Mouse (Mus musculus) kidney, postnatal 0 days (tissue): ENCODE measurements around the gene Pkdcc. TPM values are rescaled to one million over a fixed set of nuclear protein-coding genes. Genes with fewer than 3 reads are reported as not detected.

Experiments used
- ATAC-seq: fragments of 200-750 bp; cut with Nextera tagmentation; replicated peaks from 2 replicates; pipeline ENCODE4 v1.8.0; 2017; ENCODE audit warnings: low read depth, moderate number of reproducible peaks, moderate TSS enrichment, moderate library complexity; ENCODE audit not compliant: low FRiP score
- DNase-seq: peaks from one replicate; pipeline ENCODE4 v3.0.0-alpha.2; 2016; ENCODE audit warnings: low spot score
- H3K27ac ChIP-seq: fragments of 300-500 bp; sonication (generic); 2 replicates; pipeline ENCODE4 v1.5.1; 2014; ENCODE audit warnings: mild to moderate bottlenecking
- H3K27me3 ChIP-seq: fragments of 300-500 bp; sonication (generic); 2 replicates; pipeline ENCODE4 v1.6.1; 2014; ENCODE audit warnings: low read length, mixed read lengths; ENCODE audit not compliant: insufficient read depth
- H3K36me3 ChIP-seq: fragments of 300-500 bp; sonication (generic); 2 replicates; pipeline ENCODE4 v1.6.1; 2014; ENCODE audit warnings: low read length, mixed read lengths; ENCODE audit not compliant: insufficient read depth
- H3K4me1 ChIP-seq: fragments of 300-500 bp; sonication (generic); replicated peaks from 2 replicates; pipeline ENCODE4 v1.6.1; 2014; ENCODE audit warnings: antibody characterized with exemption, low read length, mixed read lengths; ENCODE audit not compliant: insufficient read depth
- H3K4me2 ChIP-seq: fragments of 300-500 bp; sonication (generic); 2 replicates; pipeline ENCODE4 v1.6.1; 2014; ENCODE audit warnings: mild to moderate bottlenecking, low read length, moderate library complexity, mixed read lengths
- H3K4me3 ChIP-seq: fragments of 300-500 bp; sonication (generic); replicated peaks from 2 replicates; pipeline ENCODE4 v1.5.1; 2014; ENCODE audit warnings: low read depth, low read length
- H3K9ac ChIP-seq: fragments of 300-500 bp; sonication (generic); 2 replicates; pipeline ENCODE4 v1.6.1; 2014; ENCODE audit warnings: low read depth, low read length
- H3K9me3 ChIP-seq: fragments of 300-500 bp; sonication (generic); replicated peaks from 2 replicates; pipeline ENCODE4 v1.6.1; 2016; ENCODE audit warnings: low read length, inconsistent platforms, mixed read lengths
- CTCF ChIP-seq: IDR thresholded peaks from 2 replicates; pipeline ENCODE4 v1.5.1; 2016; ENCODE audit warnings: antibody characterized with exemption, low read depth, mild to moderate bottlenecking, moderate library complexity
- WGBS: fragments of 180-500 bp; shearing (Covaris S2); extraction: QIAGEN DNeasy Blood & Tissue Kit; methylation state at CpG from one replicate; pipeline ENCODE4 v1.1.7; 2014; 5-methylcytosine and 5-hydroxymethylcytosine counted together
- polyA plus RNA-seq: library from polyadenylated mRNA; unstranded; fragments of >200 nt; fragmentation: Nextera tagmentation; extraction: Ambion mirVana; gene quantifications from 2 replicates; pipeline ENCODE4 v1.2.1, GENCODE M21; 2015

The Pkdcc gene
- polyA plus RNA-seq, 1 experiment from 2014 or later, result 29.1 TPM

- H3K36me3 ChIP-seq, result no peaks in the 10 kb centered on the region
- no peak overlapping the region for H3K4me2 ChIP-seq
- no peak overlapping the region for H3K9ac ChIP-seq
- no peak for ATAC-seq
- H3K27me3 ChIP-seq, result no peaks in the 10 kb centered on the region
- 0 out of 2 replicates have a peak, but pooled peaks cover 6% of the 10 kb centered on the region for H3K4me1 ChIP-seq
- no peak overlapping the region for H3K4me3 ChIP-seq
- no peaks in the 10 kb centered on the region for H3K9me3 ChIP-seq
- no peak for DNase-seq
- no peak overlapping the region for H3K27ac ChIP-seq
- WGBS, result 60% methylated on average over 10 of the region's 10 CpGs
- no peak; the same call in 1 of the 2 replicates for TF ChIP-seq CTCF
These were observed 20.1 kb downstream of the Pkdcc start for GRCm38 (mm10) chr17:83235227-83235626.

GRCm38 (mm10) chr17:83236202-83236601 lies 21.1 kb downstream of the Pkdcc start:
- Histone ChIP-seq H3K27ac (no peak overlapping the region), H3K4me3 (no peak overlapping the region), H3K9me3 (no peaks in the 10 kb centered on the region), H3K27me3 (no peaks in the 10 kb centered on the region), H3K4me2 (no peak overlapping the region), H3K9ac (no peak overlapping the region), H3K4me1 (0 out of 2 replicates have a peak, but pooled peaks cover 6% of the 10 kb centered on the region), H3K36me3 (no peaks in the 10 kb centered on the region)
- no peak for TF ChIP-seq CTCF
- DNase-seq (no peak), ATAC-seq (no peak)
- 65% methylated on average over 8 of the region's 8 CpGs for WGBS

GRCm38 (mm10) chr17:83238123-83239058 lies 23.3 kb downstream of the Pkdcc start:
- no peaks in the 10 kb centered on the region for H3K9me3 ChIP-seq
- 53% methylated on average over 16 of the region's 16 CpGs for WGBS
- DNase-seq (no peak), ATAC-seq (no peak; the same call in 1 of the 2 replicates)
- H3K4me1 ChIP-seq, result 0 out of 2 replicates have a peak, but pooled peaks cover 6% of the 10 kb centered on the region
- H3K9ac ChIP-seq, result no peak overlapping the region
- no peak overlapping the region for H3K27ac ChIP-seq
- no peak overlapping the region for H3K4me2 ChIP-seq
- TF ChIP-seq CTCF, result no peak
- no peak overlapping the region for H3K4me3 ChIP-seq
- H3K27me3 ChIP-seq, result no peaks in the 10 kb centered on the region
- H3K36me3 ChIP-seq, result no peaks in the 10 kb centered on the region

GRCm38 (mm10) chr17:83244502-83244901 lies 29.4 kb downstream of the Pkdcc start:
- H3K27me3 ChIP-seq, result no peaks in the 10 kb centered on the region
- H3K36me3 ChIP-seq, result no peaks in the 10 kb centered on the region
- H3K9ac ChIP-seq, result no peak overlapping the region
- H3K4me2 ChIP-seq, result no peak overlapping the region
- WGBS, result 67% methylated on average over 1 of the region's 1 CpGs
- DNase-seq (no peak), ATAC-seq (no peak)
- H3K4me3 ChIP-seq, result no peak overlapping the region
- H3K9me3 ChIP-seq, result no peaks in the 10 kb centered on the region
- H3K27ac ChIP-seq, result no peak overlapping the region
- no peaks in the 10 kb centered on the region for H3K4me1 ChIP-seq
- no peak for TF ChIP-seq CTCF

- Histone ChIP-seq H3K4me3 (no peak overlapping the region), H3K4me1 (0 out of 2 replicates have a peak, but pooled peaks cover under 1% of the 10 kb centered on the region), H3K4me2 (no peak overlapping the region), H3K36me3 (no peaks in the 10 kb centered on the region), H3K9ac (no peak overlapping the region), H3K27me3 (no peaks in the 10 kb centered on the region), H3K9me3 (no peaks in the 10 kb centered on the region), H3K27ac (no peak overlapping the region)
- ATAC-seq, result no peak
- WGBS, result 63% methylated on average over 3 of the region's 3 CpGs
- no peak for TF ChIP-seq CTCF
- DNase-seq, result no peak
These were observed 30.4 kb downstream of the Pkdcc start for GRCm38 (mm10) chr17:83245460-83245859.

GRCm38 (mm10) chr17:83246090-83246489 lies 31.0 kb downstream of the Pkdcc start:
- no peaks in the 10 kb centered on the region for H3K36me3 ChIP-seq
- WGBS, result 28% methylated on average over 7 of the region's 7 CpGs
- no peak for TF ChIP-seq CTCF
- DNase-seq, result peak; percentile 31
- H3K9me3 ChIP-seq, result no peaks in the 10 kb centered on the region
- H3K27me3 ChIP-seq, result no peaks in the 10 kb centered on the region
- H3K27ac ChIP-seq, result no peak overlapping the region
- H3K4me1 ChIP-seq, result 0 out of 2 replicates have a peak, but pooled peaks cover 6% of the 10 kb centered on the region
- no peak overlapping the region for H3K4me2 ChIP-seq
- no peak overlapping the region for H3K9ac ChIP-seq
- no peak overlapping the region for H3K4me3 ChIP-seq
- ATAC-seq, result no peak
